Mouse (Mus musculus) monocyte, adult 2 months (primary cell): ENCODE data around the gene Gm3259.
"Not testable (repeated sequence)": the region's sequence is repeated elsewhere in the genome, so short reads cannot be mapped to it uniquely, and the experiment has no call there.

Experiments used
- DNase-seq, 2 experiments: peaks; one replicate each; pipeline ENCODE4 v3.0.0; 2022; ENCODE audit warnings: low spot score in 2 of 2, low read depth in 1 of 2

The Gm3259 gene

DNA sequence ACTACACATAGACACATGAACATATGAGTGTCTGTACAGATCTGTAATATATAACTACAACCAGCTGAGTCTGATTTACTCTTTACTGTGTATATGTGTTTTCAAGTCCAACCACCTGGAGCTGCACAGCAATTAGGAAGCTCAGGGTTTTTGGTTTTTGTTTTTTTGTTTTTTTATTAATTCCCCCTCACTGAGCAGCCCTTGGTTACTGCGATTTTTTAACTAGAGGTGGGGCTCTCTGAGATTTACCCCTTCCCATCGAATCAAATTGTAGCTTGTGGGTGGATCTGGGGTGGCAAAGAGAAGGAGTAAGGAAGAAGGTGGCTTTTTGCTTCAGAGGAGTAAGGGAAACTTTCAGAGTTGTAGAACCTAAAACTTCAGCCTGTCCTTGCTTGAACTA lies at the start of gene Gm3259:
TSS of gene Gm3259 (plus strand) at position 301 of the 400 bp plus-strand sequence.
- not testable (repeated sequence) for DNase-seq

DNA sequence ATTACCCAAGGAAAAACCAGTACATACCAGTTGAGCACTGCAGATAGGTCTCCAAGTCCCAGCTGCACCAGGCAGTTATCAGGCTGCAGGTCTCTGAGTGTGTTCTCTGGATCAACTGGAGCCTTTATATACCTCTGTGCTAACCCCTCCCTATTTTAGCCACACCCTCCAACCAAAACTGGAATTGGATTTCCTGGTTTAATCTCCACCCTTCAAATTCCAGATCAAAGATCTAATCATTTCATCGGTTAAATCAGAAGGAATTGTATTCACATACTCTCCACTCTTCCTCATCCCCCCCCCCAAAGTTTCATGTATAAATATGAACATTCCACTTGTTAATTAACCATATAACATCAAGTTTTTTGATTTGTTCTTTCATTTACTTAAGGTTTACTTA lies 33.0 kb upstream of the Gm3259 start, which contains the start of gene Gm10424:
TSS of gene Gm10424 (minus strand) at position 101 of the 400 bp plus-strand sequence.
- not testable (repeated sequence) for DNase-seq
